ENCODE assay signal across 17 mouse cellular contexts in genomic region chr17:73399136-73399535, GRCm38 (mm10). TPM values are rescaled to one million over a fixed set of nuclear protein-coding genes. Genes with fewer than 3 reads are reported as not detected.
"Had no signal": no experiment of that assay in that cellular context is flagged by ENCODE, and none has a peak within 500 bp of the region (broad histone marks: within the 10 kb centered on the region; RNA-seq: fewer than 3 reads in every experiment).

No protein-coding gene starts in this region.

- H3K4me2 ChIP-seq: kidney, embryonic 15.5 days; liver, embryonic 11.5 days; liver, embryonic 15.5 days; neural tube, embryonic 12.5 days had no signal

- H3K36me3 ChIP-seq: kidney, embryonic 15.5 days; limb, embryonic 10.5 days; liver, embryonic 15.5 days; midbrain, embryonic 10.5 days; neural tube, embryonic 12.5 days had no signal

- H3K4me1 ChIP-seq: limb, embryonic 10.5 days; liver, embryonic 15.5 days; midbrain, embryonic 10.5 days; neural tube, embryonic 12.5 days had no signal

- DNase-seq: kidney, adult 18-20 months; kidney, postnatal 14 days; lung, adult 2 months; lung, postnatal 36 days; midbrain, embryonic 14.5 days; right cerebral cortex, postnatal 14 days; thymus, postnatal 4 days had no signal

- H3K9ac ChIP-seq: kidney, embryonic 15.5 days; liver, embryonic 15.5 days; neural tube, embryonic 12.5 days had no signal

- H3K9me3 ChIP-seq: kidney, embryonic 15.5 days; limb, embryonic 10.5 days; liver, embryonic 15.5 days; midbrain, embryonic 10.5 days; neural tube, embryonic 12.5 days had no signal

- ATAC-seq: lung, postnatal 0 days had no signal

- H3K4me3 ChIP-seq: kidney, embryonic 15.5 days; left cerebral cortex, adult 2 months; limb, embryonic 10.5 days; liver, embryonic 15.5 days; midbrain, embryonic 10.5 days; myocyte; neural tube, embryonic 12.5 days had no signal

- H3K27ac ChIP-seq: kidney, embryonic 15.5 days; left cerebral cortex, adult 2 months; limb, embryonic 10.5 days; liver, embryonic 15.5 days; midbrain, embryonic 10.5 days; neural tube, embryonic 12.5 days had no signal

- H3K27me3 ChIP-seq: kidney, embryonic 15.5 days; liver, embryonic 15.5 days; neural tube, embryonic 12.5 days had no signal

RNA-seq across cellular contexts. Expression of gene Capn13, which starts 1.5 kb away (rescaled TPM):
- polyA plus RNA-seq: kidney, embryonic 15.5 days; limb, embryonic 10.5 days; limb, embryonic 14.5 days; liver, embryonic 11.5 days; liver, embryonic 15.5 days; lung, postnatal 0 days; midbrain, embryonic 10.5 days; midbrain, embryonic 14.5 days; myocyte; neural tube, embryonic 12.5 days had no signal
